Mouse (Mus musculus) embryonic stem cell, embryonic (primary cell): ENCODE measurements around the gene Pim1.

Experiments used
- CTCF ChIA-PET, 4 experiments: fragments of 300-600 bp in 2 of 4; fragments of 350-600 bp in 2 of 4; sonication (Branson Sonifier 250); formaldehyde crosslinking; loops; one replicate each; lab custom pipeline; 2022; ENCODE audit warnings: inconsistent platforms in 2 of 4; lab: Charles Lee
- POLR2A ChIA-PET, 4 experiments: fragments of 300-600 bp in 2 of 4; fragments of 350-600 bp in 2 of 4; sonication (Branson Sonifier 250); formaldehyde crosslinking; loops; one replicate each; lab custom pipeline; 2022; ENCODE audit warnings: antibody characterized with exemption in 4 of 4, inconsistent platforms in 1 of 4; lab: Charles Lee

Pim1 gene

GRCm38 (mm10) chr17:29457795-29458560 lies 32.6 kb upstream of the Pim1 start:
- ChIA-PET CTCF (interaction anchor here in 3 of 4 experiments (0.6 to 1.6 kb wide), 4 partner anchors 25 to 970 kb away, joined by 5 to 10 read pairs (median 6); no protein-coding TSS in a partner anchor), POLR2A (interaction anchor here in 3 of 4 experiments (0.6 to 15.6 kb wide), 42 partner anchors 8 to 1602 kb away, joined by 3 to 194 read pairs (median 6); partner anchors contain the start of genes Pim1 (in 3 of the 3), Mtch1 (in 1 of the 3) and Uhrf1bp1 (in 1 of the 3))

GRCm38 (mm10) chr17:29459321-29460118 lies 31.0 kb upstream of the Pim1 start:
- ChIA-PET POLR2A (interaction anchor here (0.6 to 15.6 kb wide), 41 partner anchors 7 to 583 kb away, joined by 3 to 194 read pairs (median 5); partner anchors contain the start of gene Pim1 (in 3 of the 4)), CTCF (interaction anchor here in 2 of 4 experiments (0.5 to 1.2 kb wide), 2 partner anchors 10 to 31 kb away, joined by 3 to 4 read pairs; partner anchors contain the start of gene Pim1 (in 1 of the 2))

DNA sequence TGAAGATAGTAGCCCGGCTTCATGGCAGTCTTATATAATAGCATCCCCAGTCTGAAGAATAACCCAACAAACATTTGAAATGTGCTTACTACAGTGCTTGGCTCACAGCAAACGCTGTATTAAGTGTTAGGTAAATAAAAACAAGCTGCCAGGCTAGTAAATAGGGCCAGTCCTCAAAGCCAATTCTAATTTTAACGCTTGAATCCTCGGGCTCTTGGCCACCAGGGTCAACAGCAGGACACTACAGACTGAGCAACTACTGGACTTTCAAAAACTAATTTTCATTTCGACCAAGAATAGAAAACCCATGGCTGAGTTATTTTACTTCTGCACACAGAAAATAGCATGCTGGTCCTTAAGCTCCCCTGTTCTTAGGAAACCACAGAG lies 30.4 kb upstream of the Pim1 start:
- POLR2A ChIA-PET: interaction anchor here (0.6 to 15.6 kb wide), 37 partner anchors 6 to 248 kb away, joined by 3 to 194 read pairs (median 5); partner anchors contain the start of gene Pim1 (in 2 of the 4)
- CTCF ChIA-PET: interaction anchor here in 1 of 4 experiments (1.2 kb wide), 1 partner anchor 30 kb away, joined by 4 read pairs; the partner anchor contains the start of gene Pim1

DNA sequence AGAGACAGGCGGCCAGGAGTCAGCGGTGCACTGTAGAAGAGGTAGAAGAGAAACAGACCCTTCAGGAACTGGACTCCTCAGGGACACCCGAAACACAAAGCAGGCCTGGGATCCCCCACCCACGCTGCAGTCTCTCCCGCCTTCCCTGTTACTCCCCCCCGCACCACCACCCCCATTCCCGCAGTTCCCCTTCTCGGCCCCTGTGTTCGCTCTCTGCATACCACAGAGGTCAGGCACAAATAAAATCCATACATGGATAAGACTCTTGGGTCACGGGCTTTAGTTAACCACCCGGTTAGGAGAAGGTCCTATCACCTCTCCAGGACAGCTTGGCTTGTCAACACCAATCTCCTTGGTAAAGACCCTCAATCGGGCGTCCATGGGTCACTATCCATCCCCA lies 26.9 kb upstream of the Pim1 start:
- POLR2A ChIA-PET: interaction anchor here in 3 of 4 experiments (0.6 to 15.6 kb wide), 29 partner anchors 7 to 370 kb away, joined by 3 to 194 read pairs (median 6); partner anchors contain the start of gene Pim1 (in 3 of the 3)
- CTCF ChIA-PET: interaction anchor here in 2 of 4 experiments (0.5 to 1.9 kb wide), 4 partner anchors 10 to 775 kb away, joined by 3 to 12 read pairs (median 6); no protein-coding TSS in a partner anchor

- ChIA-PET CTCF (interaction anchor here in 3 of 4 experiments (0.5 to 2.5 kb wide), 7 partner anchors 11 to 776 kb away, joined by 3 to 12 read pairs (median 5); no protein-coding TSS in a partner anchor), POLR2A (interaction anchor here (0.5 to 15.6 kb wide), 40 partner anchors 6 to 1079 kb away, joined by 3 to 194 read pairs (median 5); partner anchors contain the start of gene Pim1 (in 3 of the 4))
Measured at GRCm38 (mm10) chr17:29464068-29464467, 26.5 kb upstream of the Pim1 start.

GRCm38 (mm10) chr17:29464519-29465140 lies 25.9 kb upstream of the Pim1 start:
- ChIA-PET CTCF (interaction anchor here (0.6 to 2.5 kb wide), 10 partner anchors 13 to 420 kb away, joined by 3 to 9 read pairs (median 3); no protein-coding TSS in a partner anchor), POLR2A (interaction anchor here (0.5 to 15.6 kb wide), 48 partner anchors 6 to 1078 kb away, joined by 3 to 194 read pairs (median 4); partner anchors contain the start of genes Pim1 (in 3 of the 4) and Stk38 (in 1 of the 4))

- ChIA-PET CTCF (interaction anchor here in 3 of 4 experiments (0.7 to 2.5 kb wide), 6 partner anchors 14 to 43 kb away, joined by 3 to 9 read pairs (median 3); no protein-coding TSS in a partner anchor), POLR2A (interaction anchor here (0.6 to 15.6 kb wide), 39 partner anchors 7 to 510 kb away, joined by 3 to 194 read pairs (median 5); partner anchors contain the start of genes Pim1 (in 3 of the 4) and Stk38 (in 1 of the 4))
Measured at GRCm38 (mm10) chr17:29465405-29466010, 25.0 kb upstream of the Pim1 start.

GRCm38 (mm10) chr17:29467030-29467429 lies 23.5 kb upstream of the Pim1 start:
- POLR2A ChIA-PET: interaction anchor here in 3 of 4 experiments (0.6 to 15.6 kb wide), 13 partner anchors 9 to 113 kb away, joined by 3 to 194 read pairs (median 18); partner anchors contain the start of gene Pim1 (in 2 of the 3)
- CTCF ChIA-PET: interaction anchor here in 1 of 4 experiments (1.0 kb wide), 1 partner anchor 23 kb away, joined by 3 read pairs; the partner anchor contains the start of gene Pim1

GRCm38 (mm10) chr17:29473466-29473865 lies 17.1 kb upstream of the Pim1 start:
- POLR2A ChIA-PET: interaction anchor here (0.6 to 7.4 kb wide), 21 partner anchors 8 to 316 kb away, joined by 3 to 93 read pairs (median 6); partner anchors contain the start of gene Pim1 (in 3 of the 4)

DNA sequence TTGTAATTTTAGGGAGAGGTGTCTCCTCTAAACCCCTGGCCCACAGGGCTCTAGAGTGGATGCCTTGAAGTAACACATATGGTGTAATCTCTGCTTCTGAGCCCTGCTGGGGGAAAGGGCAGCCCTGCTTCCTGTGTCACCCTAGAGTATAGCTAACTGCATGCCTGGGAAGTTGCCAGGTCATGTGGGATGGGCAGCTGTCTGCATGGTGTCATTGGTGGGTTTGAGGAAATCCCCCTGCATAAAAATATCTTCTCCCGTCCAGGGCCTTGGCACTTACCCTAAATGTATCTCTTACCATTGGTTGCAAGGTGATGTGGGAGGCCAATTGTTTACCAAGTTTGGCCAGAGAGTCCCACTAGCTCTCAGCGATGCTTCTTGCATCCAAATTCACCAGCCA lies 16.5 kb upstream of the Pim1 start:
- ChIA-PET CTCF (interaction anchor here in 1 of 4 experiments (1.2 kb wide), 1 partner anchor 18 kb away, joined by 3 read pairs; no protein-coding TSS in a partner anchor), POLR2A (interaction anchor here (0.6 to 7.4 kb wide), 18 partner anchors 8 to 53 kb away, joined by 3 to 93 read pairs (median 6); partner anchors contain the start of gene Pim1 (in 3 of the 4))

More at GRCm38 (mm10) chr17:29473466-29473865, 17.1 kb upstream of the Pim1 start:
- CTCF ChIA-PET: interaction anchor here in 2 of 4 experiments (0.7 to 1.2 kb wide), 2 partner anchors 18 to 406 kb away, joined by 3 read pairs; no protein-coding TSS in a partner anchor

GRCm38 (mm10) chr17:29475142-29475541 lies 15.4 kb upstream of the Pim1 start:
- ChIA-PET CTCF (interaction anchor here in 1 of 4 experiments (0.5 kb wide), 1 partner anchor 21 kb away, joined by 5 read pairs; no protein-coding TSS in a partner anchor), POLR2A (interaction anchor here in 3 of 4 experiments (0.7 to 7.4 kb wide), 17 partner anchors 8 to 227 kb away, joined by 3 to 93 read pairs (median 10); partner anchors contain the start of gene Pim1 (in 3 of the 3))

GRCm38 (mm10) chr17:29476461-29476860 lies 14.1 kb upstream of the Pim1 start:
- ChIA-PET CTCF (interaction anchor here (0.6 to 1.7 kb wide), 6 partner anchors 14 to 57 kb away, joined by 3 to 7 read pairs (median 4); partner anchors contain the start of gene Pim1 (in 1 of the 4)), POLR2A (interaction anchor here (0.6 to 7.4 kb wide), 45 partner anchors 8 to 960 kb away, joined by 3 to 93 read pairs (median 9); partner anchors contain the start of gene Pim1 (in 3 of the 4))

DNA sequence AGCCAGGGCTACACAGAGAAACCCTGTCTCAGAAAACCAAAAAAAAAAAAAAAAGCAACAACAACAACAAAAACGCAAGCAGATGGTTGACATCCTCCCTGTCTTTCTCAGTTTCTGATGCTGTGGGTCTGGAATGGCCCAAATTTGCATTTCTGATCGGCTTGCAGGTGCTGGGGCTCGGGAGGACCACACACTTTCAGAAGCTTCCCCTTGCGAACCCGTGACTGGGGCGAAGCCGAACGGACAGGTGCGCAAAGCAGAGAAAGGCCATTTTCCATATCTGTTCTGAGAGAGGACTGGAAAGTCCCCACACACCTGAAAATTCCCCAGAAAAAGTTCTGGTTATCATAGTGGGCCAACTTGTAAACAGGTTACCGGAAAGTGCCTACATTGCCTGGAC lies 13.2 kb upstream of the Pim1 start:
- ChIA-PET CTCF (interaction anchor here in 3 of 4 experiments (0.6 to 1.7 kb wide), 11 partner anchors 10 to 1185 kb away, joined by 3 to 7 read pairs (median 4); no protein-coding TSS in a partner anchor), POLR2A (interaction anchor here (0.5 to 7.4 kb wide), 52 partner anchors 8 to 1440 kb away, joined by 3 to 93 read pairs (median 7); partner anchors contain the start of gene Pim1 (in 4 of the 4))

DNA sequence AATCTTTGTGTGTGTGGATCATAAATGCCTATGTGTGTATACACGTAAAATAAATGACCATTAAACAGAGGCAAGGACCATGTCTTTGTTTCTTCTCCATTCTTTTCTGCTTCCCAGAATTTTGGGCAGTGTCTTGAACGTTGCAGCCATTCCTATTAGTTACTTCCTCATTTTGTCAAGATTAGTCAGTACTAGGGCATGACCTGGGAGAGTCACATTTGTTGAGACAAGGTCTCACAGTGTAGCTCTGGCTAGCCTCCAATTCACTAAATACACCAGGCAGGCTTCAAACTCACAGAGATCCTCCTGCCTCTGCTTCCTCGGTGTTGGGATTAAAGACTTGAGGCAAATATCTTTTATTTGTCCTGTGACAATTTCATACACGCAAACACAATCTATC lies 12.3 kb upstream of the Pim1 start:
- POLR2A ChIA-PET: interaction anchor here in 3 of 4 experiments (0.6 to 7.4 kb wide), 23 partner anchors 9 to 57 kb away, joined by 3 to 93 read pairs (median 11); partner anchors contain the start of gene Pim1 (in 3 of the 3)
- CTCF ChIA-PET: interaction anchor here in 1 of 4 experiments (1.0 to 1.3 kb wide), 2 partner anchors 14 to 107 kb away, joined by 3 to 4 read pairs; no protein-coding TSS in a partner anchor

DNA sequence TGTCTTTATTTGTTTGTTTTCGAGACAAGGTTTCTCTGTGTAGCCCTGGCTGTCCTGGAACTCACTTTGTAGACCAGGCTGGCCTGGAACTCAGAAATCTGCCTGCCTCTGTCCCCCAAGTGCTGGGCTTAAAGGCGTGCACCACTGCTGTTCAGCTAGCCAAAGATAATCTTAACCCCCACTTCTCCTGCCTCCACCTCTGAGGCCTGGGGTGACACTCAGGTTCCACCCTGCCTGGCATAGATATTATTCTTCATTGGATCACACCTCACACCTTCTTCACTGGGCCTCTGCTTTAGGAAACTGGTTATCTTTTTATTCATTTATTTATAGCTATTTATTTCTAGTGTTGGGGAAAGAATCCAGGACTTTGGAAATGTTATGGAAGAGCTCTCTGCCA lies 10.3 kb upstream of the Pim1 start:
- ChIA-PET CTCF (interaction anchor here in 2 of 4 experiments (0.6 to 0.9 kb wide), 2 partner anchors 34 to 58 kb away, joined by 3 read pairs; no protein-coding TSS in a partner anchor), POLR2A (interaction anchor here in 3 of 4 experiments (0.7 to 5.1 kb wide), 14 partner anchors 9 to 116 kb away, joined by 3 to 43 read pairs (median 5); partner anchors contain the start of gene Pim1 (in 1 of the 3))
